Mouse (Mus musculus) Muller cell, postnatal 12 days (primary cell): ENCODE data around the gene Katnb1.

Experiments
- DNase-seq: peaks from one replicate; pipeline ENCODE4 v3.0.0-alpha.2; 2015; ENCODE audit errors: inconsistent ontology term

Katnb1 gene

DNA sequence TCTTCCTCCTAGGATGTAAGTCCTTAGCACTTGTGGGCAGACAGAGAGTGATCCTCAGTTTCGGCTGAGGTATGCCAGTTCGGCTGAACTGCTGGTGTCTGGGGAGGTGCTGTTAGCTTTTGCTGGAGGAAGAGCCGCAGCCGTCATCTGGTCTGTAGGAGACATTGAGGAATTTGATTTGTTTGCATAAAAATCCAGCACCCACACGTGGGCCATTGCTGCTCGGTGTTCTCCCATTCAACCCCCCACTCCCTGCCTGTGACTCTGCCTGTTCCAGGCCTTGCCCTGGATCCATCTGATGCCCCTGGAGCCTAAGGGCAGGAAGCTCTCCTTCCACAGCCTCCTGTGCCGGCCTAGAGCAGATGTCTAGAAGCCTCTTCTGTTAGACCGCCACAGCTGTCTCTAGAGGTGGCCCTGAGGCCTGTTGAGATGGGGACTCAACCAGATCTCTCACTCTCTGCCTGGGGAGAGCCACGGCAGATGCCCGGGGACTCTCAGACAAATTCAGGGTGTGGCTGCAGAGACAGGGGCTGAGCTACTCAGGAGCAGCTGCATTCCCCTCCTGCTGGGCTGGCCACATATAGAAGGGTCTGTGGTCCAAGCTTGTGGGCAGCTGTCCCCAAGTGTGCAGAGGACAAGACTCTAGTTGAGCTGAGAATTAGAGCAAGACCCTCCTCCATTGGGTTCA is 3.9 kb downstream of the Katnb1 start:
- DNase-seq = no peak

DNA sequence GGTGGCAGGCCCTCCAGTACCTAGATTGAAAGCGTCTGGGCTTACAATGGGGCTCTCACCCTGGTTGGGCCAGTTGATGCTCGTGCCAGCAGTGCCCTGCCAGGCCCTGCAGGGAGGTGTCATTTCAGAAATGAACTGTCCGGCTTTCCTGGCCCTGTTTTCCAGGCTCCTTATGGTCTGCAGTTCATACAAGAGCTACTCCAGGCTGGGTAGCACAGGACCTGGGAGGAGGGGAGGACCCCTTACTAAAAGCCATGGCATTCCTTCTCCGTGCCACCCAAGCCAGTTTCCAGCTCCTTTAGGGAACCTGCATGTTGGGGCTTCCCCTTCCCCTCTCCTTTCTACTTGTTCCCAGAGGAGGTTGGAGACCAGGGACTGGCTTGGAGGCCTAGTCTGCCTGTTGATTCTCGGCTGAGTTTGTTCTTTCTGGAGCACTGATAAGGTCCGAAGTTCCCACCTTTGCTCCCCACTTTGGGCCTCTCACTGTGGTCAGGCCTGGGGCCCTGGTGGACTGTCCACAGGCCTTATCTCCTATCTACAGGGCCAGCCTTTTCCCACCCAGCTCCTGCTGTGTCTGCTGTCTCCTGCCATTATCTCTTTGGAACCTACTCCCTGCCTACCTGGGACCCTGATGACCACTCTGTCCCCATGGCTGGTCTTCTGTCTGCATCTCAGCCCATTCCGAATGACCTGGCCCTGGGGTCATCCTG is 4.6 kb downstream of the Katnb1 start:
- no peak for DNase-seq

DNA sequence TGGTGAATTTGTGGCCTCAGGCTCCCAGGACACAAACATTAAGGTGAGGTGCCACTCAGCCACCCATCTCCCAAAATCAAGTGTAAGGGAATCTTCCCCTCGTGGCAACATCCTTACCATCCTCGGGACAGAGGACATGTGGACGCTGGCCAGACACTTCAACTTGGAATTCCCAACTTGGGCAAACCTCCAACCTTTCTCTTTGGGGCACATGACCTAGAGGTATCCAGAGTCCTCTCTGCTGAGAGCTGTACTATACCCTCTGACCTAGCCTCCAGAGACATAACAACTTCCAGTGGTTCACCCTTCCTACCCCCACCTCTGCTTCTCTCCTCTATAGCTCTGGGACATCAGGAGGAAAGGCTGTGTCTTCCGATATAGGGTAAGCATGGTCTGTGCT is 12.6 kb downstream of the Katnb1 start:
- no peak for DNase-seq

DNA sequence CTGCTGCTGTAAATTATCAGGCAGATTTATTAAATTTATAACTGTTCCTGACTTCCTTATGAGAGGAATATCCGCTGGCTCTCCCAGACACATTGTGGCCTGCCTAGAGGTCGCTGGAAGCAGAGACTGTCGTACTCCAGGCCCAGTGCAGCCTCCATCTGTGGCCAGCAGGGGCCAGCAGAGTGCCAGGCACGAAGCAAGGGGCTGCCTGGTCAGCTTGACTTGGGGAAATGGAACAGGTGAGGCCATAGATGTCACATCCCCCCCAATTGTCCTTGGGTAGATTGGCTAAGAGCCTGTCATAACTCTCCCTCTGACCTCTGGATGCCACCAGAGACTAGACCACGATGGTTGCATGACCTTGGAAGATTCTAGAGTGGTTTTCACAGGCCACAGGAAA is 18.0 kb downstream of the Katnb1 start:
- peak; percentile 39 for DNase-seq

DNA sequence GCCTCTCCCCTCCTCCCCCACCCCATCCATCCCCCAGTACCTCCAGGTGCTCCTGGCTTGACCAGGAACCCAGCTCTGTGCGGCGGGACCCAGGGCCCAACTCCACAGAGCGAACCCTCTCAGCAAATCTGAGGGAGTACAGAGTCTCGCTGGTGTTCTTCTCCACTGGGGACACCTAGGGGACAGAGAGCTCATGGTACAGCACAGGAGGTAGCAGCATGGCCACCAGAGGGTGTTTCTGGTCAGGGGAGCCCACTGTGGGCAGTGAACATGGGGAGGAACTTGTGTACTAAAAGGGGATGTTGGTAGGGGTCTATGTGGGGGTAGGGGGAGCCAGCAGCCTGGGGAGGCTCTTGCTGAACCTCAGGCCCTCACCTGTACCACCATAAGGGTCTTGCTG is 21.0 kb downstream of the Katnb1 start:
- no peak for DNase-seq

DNA sequence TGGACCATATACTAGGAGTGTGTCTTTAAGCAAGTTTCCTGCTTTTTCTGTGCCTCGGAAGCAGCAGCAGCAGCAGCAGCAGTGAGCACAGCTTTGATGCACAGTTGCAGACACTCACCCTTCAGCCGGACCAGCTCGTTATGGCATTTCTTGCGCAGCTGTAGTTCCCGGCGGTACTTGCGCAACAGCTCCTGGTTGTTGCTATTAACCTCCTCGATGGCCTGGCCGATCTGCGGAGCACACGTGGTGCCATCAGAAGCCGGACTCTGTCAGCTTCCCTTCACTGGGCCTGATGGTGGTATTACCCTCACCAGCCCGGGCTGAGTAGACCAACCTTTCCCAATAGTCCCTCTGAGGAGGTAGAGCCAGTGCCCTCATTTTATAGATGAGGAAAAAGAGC is 26.3 kb downstream of the Katnb1 start:
- DNase-seq = no peak

DNA sequence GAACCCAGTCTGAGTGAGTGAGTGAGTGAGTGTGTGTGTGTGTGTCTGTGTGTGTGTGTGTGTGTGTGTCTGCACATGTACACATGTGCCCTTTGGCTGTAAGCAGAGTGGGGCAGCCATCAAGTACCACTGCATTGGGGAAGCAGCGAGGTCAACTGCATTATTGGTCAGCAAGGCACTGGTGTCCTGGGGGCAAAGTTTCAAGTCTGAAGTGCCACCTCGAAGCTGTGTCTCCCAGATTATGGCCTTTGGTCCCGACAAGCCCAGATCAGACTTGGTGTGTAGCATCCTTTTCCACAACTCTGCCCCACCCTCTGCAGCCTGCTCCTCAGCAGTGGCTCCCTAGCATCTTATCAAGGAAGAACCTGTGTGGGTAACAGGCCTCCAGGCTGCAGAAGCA is 31.6 kb downstream of the Katnb1 start:
- DNase-seq = no peak

DNA sequence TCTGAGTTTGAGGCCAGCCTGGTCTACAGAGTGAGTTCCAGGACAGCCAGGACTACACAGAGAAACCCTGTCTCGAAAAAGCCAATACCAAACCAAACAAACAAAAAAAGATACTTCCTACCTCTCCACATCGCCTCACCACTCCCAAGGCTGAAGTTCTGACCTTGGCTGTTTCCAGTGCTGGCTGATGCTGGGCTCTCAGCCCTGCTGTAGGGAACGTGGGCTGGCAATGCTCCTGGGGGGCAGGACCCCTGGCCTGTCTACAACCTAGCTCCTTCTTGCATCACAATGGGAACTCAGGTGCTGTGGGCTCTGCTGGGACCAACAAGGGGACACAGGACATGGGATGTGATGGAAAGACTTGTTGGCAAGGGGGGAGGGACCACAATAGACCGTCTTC is 32.1 kb downstream of the Katnb1 start:
- no peak for DNase-seq

DNA sequence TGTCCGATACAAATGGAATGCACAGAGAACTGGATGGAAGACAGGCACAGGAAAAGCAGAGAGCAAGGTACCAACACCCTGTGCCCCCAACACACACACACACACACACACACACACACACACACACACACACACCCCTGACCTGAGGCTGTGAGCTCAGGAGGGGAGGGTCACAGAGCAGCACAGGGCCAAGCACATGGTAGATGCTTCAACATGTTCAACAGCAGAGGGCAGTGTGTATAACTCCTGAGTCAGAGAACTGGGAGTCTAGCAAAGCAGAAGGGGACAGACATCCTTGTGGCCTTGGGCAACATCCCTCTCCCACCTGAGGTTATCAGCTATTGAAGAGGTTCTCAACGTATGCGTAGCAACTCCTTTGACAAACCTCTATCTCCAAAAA is 32.8 kb downstream of the Katnb1 start:
- peak; percentile 7 for DNase-seq

DNA sequence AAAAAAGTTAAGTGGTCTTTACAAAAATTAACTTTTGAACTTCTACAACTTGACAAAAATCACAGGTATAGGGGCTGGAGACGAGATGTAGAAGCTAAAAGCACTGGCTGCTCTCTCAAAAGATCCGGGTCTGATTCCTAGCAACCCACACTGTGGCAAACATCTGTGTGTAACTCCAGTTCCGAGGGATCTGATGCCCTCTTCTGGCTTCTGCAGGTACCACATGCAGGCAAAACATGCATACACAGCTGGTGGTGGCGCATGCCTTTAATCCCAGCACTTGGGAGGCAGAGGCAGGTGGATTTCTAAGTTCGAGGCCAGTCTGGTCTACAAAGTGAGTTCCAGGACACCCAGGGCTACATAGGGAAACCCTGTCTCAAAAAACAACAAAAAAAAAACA is 42.5 kb downstream of the Katnb1 start:
- DNase-seq = no peak

DNA sequence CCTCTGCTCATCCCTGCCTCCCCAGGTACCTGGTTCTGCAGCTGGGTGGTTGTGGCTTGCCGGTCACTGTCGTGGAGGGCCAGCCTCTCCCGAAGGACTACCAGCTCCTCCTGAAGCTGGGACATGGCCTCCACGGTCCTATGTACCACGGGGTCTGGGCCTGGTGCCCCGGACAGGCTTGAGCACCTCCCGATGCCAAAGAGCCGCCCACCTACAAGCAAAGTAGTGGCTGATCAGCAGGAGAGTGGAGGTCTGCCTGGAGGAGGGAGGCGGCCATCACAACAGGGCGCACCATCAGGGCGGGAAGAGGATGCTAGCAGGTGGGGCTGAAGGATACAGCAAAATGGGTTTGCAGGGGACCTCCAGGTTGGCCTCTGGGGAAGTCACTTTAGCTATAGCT is 45.5 kb downstream of the Katnb1 start:
- no peak for DNase-seq

DNA sequence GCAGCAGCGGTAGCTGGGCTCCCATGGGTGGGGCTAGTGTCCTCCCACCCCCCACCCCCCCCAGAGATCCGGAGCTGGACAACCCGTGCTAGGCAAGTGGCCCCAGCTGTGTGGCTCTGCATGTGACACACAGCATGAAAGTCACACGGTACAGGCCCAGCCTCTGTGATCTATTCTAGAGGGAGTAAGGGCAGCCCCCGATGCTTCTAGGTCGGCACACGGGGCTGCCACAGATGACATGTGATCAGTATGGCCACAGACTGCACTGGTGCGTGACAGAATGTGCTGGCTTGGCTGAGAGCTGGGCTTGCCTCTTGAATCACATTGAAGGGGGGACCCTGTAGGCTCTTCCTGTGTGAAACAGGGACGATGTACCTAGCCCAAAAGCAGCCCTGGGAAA is 46.7 kb downstream of the Katnb1 start:
- no peak for DNase-seq

DNA sequence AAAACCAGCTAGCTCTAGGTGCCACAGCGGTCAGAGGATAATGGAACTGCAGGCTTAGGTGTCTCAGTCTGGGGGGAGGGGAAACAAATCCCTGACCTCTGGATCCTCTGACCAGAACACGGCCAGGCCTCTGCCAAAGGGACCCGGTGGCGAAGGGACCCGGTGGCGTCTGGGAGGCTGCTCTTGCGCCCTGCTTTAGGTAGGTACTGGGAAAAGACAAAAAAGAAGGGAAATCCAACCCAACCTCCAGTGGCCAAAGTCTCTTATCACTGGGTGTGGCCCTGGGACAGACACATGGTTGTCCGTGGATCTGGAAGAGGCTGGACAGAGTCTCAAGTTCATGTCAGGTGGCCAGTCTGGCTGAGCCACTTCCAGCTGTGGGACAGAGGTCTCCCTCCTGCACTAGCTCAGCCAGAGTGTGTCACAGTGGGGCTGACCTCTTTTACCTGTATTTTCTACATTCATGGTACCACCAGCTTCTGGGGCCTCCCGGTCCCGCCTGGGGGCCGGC is 47.8 kb downstream of the Katnb1 start:
- DNase-seq = no peak

DNA sequence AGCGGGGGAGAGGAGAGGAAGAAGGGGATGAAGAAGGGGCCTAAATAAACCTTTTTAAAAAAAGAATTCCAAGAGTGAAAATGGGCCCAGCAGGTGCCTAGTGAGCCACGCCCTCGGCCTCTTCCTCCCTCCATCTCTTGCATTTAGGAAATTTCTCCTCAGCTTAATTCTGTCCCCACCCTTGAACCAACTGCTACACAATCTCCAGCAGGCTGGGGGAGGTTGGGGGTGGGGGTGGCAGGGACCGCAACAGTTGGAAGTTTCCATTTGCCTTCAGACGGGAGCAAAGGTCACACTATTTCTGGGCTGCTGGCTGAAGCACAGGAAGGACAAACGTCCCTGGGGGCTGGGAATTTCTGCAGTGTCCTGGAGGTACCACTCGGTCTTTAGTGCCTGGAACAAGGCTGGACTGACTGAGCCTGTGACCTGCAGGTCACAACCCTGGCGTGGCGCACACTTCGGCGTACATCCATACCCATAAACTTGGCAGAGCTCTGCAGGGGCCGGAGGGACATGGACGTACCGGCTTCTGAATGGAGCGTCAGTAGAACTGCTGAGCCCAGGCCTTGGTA is 50.1 kb downstream of the Katnb1 start:
- DNase-seq = no peak

DNA sequence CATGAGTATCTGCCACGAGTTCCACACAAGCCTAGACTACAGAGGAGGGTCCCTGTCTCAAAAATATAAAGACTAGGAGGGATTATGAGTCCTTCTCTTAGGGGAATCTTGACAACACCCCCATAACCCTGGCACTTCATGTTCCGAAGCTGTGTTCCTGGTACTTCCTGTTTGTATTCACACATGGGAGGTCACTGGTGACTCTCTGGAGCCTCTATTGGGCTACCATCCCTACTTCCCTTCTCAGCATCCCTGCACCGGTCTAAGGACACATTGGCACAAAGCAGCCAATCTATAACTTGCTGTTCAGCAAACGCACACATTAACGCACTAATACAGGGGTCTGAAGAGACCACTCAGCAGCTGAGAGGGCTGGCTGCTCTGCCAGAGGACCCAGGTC is 51.0 kb downstream of the Katnb1 start:
- no peak for DNase-seq

DNA sequence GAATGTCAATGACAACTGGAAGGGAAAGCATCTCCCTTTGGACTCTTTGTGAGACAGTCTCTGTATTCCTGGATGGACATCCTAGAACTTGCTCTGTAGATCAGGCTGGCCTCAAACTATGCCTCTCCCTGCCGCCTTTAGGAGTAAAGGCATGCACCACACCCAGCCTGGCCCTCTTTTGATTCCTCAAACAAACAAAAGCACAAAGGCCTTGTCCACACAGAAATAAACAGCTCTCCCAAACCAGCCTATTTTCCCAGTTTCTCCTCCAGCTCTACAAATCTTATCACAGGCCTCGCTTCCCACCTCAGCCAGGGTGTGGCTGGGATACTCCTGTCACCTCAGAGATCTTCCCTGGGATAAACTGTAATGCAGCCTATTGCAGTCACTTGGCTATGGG is 53.2 kb downstream of the Katnb1 start:
- DNase-seq = no peak

DNA sequence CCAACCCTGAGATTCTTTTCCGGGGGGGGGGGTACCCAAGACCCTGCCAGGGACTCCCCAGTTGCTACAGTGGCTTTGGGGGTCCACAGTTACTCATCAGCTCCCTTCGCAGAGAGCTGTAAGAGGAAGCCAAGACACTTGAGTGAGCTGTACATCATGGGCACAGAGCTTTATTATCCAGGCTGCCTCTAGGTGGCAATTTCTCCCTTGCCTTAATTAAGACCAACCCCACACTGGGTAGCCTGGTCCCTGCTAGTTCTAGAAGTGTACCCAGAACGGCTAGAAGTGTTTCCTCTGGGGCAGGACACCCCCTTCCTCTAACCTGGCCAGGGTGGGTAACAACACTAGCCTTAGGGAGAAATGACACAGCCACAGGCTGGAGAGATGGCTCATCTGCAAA is 54.3 kb downstream of the Katnb1 start:
- no peak for DNase-seq

DNA sequence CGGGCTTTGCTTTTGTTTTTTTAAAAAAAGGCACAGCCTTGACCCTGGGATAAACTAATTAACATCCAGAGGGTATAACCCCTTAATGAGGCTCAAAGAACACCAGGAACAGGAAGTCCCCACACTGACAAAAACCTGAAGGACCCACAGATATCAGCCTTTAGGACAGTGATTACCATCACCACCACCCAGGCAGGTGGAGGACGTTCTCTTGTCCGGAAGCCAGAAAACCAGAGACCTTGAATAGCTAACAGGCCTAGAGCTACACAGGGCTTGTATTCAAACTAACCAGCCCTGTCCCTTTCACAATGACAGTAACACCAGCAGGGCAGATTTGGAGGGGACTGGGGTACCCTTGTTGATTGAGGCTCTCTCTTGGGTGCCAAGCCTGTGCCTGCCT is 55.2 kb downstream of the Katnb1 start:
- DNase-seq = no peak

DNA sequence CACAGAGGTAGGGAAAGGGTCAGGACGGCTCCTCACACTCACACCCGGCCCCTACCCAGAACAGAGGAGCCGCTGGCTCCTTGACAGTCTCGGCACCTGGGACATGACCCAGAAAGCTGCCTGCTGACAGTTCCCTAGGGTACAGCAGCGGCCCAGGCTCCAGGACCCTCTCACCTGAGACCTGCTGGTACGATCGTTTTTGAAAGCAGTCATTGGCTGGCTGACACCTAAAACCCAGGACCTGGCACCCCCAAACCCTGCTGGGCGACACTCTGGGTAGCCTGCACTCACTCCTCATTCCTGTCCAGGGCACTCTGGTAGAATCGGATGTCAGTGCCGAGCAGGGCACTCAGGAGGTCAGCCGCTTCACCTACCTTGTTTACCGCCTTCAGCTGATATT is 56.2 kb downstream of the Katnb1 start:
- no peak for DNase-seq

DNA sequence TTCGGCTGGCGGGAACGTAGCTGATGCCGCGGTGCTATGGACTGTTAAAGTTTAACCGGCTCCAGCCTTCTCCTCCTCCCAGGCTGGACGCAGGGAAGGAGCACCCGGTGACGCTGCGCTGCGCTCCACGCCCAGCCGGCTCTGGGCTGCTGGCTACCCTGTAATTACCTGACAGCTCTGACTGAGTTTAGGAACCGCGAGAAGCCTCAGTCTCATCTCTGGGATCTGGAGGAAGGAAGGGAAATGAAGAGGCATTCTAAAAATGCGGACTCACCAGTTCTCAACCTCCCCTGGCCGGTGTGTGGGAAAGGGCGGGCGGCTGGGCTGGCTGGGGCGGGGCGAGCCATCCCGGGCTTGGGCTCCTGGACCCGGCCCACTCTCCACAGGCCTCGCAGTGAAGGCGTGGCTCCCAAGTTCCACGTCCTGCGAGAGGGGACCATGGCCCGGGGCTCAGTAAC is 56.7 kb downstream of the Katnb1 start:
- peak; percentile 88 for DNase-seq

DNA sequence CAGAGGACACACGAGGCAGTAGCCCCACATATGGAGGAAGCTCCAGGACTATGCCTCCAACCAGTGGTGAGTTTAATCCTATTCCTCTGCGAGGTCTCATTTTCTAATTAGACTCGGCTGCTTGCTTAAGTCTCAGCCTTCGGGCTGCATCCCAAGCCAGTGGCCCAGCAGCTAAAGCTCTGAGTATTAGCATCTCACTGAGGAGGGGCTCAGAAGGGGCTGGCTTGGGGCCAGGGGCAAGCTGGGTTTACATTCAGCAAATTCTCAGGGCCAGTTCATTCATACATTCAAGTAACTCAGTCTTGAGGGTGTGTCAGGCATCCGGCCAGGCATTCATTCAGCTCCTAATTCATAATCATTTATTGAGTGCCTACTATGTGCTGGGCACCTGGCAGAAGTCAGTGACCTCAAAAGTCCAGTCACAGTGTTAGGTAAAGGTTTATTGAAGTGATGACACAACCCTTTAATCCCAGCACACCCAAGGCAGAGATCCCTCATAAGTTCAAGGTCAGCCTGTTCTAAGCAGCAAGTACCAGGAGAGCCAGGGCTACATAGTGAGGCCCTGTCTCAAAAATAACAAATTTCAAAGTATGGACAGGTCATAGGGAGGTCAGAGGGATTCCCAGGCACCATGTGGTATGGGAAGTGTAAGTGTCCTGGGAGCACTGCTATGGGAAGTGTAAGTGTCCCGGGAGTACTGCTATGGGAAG is 57.5 kb downstream of the Katnb1 start:
- DNase-seq = peak; percentile 84

DNA sequence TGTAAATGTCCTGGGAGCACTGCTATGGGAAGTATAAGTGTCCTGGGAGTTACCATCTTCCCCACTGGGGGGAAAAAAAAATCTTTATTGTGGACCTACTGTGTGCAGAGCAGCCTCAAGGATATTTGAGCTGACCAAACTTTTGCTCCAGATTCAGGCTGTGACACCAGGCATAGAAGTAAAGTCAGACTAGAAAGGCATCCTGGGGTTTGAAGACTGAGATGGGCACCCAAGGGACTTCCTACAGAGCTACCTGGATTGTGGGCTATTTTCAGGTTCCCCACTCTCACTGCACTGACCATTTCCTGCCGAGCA is 58.0 kb downstream of the Katnb1 start:
- DNase-seq = no peak

DNA sequence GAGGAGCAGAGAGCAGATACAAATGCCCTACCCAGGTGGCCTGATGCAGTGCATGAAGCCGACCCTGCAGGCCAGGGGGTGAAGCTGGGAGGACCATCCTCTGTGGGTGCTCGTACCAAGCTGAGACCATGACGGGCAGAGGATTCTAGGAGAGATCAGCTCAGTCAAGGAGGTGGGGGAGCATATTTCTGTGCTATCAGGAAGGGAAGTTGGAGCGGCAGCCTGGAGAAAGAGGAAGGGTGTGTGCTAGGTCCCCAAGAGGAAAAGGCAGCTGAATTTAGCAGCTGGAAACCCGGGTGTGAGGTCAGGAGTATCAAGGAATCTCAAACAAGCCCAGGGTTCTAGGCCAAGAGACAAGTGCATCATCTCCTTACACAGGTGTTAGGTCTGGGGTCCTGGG is 59.6 kb downstream of the Katnb1 start:
- DNase-seq = no peak
